Mouse (Mus musculus) intestine, postnatal 0 days (tissue): ENCODE measurements around the gene Zfp729a. TPM values are rescaled to one million over a fixed set of nuclear protein-coding genes. Genes with fewer than 3 reads are reported as not detected.
"Not testable (repeated sequence)": the region's sequence is repeated elsewhere in the genome, so short reads cannot be mapped to it uniquely, and the experiment has no call there.

Experiments used
- ATAC-seq: fragments of 200-750 bp; cut with Nextera tagmentation; 2 replicates; pipeline ENCODE4 v1.8.0; 2017; ENCODE audit warnings: mild to moderate bottlenecking, moderate TSS enrichment, moderate library complexity
- H3K27ac ChIP-seq: fragments of 300-500 bp; sonication (generic); 2 replicates; pipeline ENCODE4 v1.5.1; 2014; ENCODE audit warnings: mild to moderate bottlenecking, low read depth, low read length, moderate library complexity
- H3K27me3 ChIP-seq: fragments of 300-500 bp; sonication (generic); replicated peaks from 2 replicates; pipeline ENCODE4 v1.6.1; 2014; ENCODE audit warnings: low read length, mixed read lengths; ENCODE audit not compliant: control insufficient read depth, insufficient read depth
- H3K36me3 ChIP-seq: fragments of 300-500 bp; sonication (generic); 2 replicates; pipeline ENCODE4 v1.6.1; 2014; ENCODE audit warnings: mild to moderate bottlenecking, moderate library complexity; ENCODE audit not compliant: control insufficient read depth, insufficient read depth
- H3K4me1 ChIP-seq: fragments of 300-500 bp; sonication (generic); replicated peaks from 2 replicates; pipeline ENCODE4 v1.6.1; 2014; ENCODE audit warnings: antibody characterized with exemption, low read length, mixed read lengths; ENCODE audit not compliant: control insufficient read depth, insufficient read depth
- H3K4me2 ChIP-seq: fragments of 300-500 bp; sonication (generic); replicated peaks from 2 replicates; pipeline ENCODE4 v1.6.1; 2014; ENCODE audit warnings: low read depth, mild to moderate bottlenecking, moderate library complexity
- H3K4me3 ChIP-seq: fragments of 300-500 bp; sonication (generic); 2 replicates; pipeline ENCODE4 v1.5.1; 2014; ENCODE audit warnings: low read depth, low read length
- H3K9ac ChIP-seq: fragments of 300-500 bp; sonication (generic); 2 replicates; pipeline ENCODE4 v1.6.1; 2014; ENCODE audit warnings: mild to moderate bottlenecking, low read depth, low read length
- H3K9me3 ChIP-seq: fragments of 300-500 bp; sonication (generic); 2 replicates; pipeline ENCODE4 v1.6.1; 2016; ENCODE audit warnings: mixed run types; ENCODE audit not compliant: control insufficient read depth
- CTCF ChIP-seq: sonication (generic); IDR thresholded peaks from 2 replicates; pipeline ENCODE4 v1.5.1; 2016; ENCODE audit warnings: low read depth, mild to moderate bottlenecking, control low read depth, antibody characterized with exemption, moderate library complexity
- WGBS: fragments of 180-500 bp; shearing (Covaris S2); extraction: QIAGEN DNeasy Blood & Tissue Kit; methylation state at CpG from one replicate; pipeline ENCODE4 v1.1.7; 2014; 5-methylcytosine and 5-hydroxymethylcytosine counted together
- polyA plus RNA-seq: library from polyadenylated mRNA; unstranded; fragments of >200 nt; fragmentation: Nextera tagmentation; extraction: Ambion mirVana; gene quantifications from 2 replicates; pipeline ENCODE4 v1.2.1, GENCODE M21; 2015

The Zfp729a gene
- 1.8 and 1.9 TPM in 2 replicates for polyA plus RNA-seq

DNA sequence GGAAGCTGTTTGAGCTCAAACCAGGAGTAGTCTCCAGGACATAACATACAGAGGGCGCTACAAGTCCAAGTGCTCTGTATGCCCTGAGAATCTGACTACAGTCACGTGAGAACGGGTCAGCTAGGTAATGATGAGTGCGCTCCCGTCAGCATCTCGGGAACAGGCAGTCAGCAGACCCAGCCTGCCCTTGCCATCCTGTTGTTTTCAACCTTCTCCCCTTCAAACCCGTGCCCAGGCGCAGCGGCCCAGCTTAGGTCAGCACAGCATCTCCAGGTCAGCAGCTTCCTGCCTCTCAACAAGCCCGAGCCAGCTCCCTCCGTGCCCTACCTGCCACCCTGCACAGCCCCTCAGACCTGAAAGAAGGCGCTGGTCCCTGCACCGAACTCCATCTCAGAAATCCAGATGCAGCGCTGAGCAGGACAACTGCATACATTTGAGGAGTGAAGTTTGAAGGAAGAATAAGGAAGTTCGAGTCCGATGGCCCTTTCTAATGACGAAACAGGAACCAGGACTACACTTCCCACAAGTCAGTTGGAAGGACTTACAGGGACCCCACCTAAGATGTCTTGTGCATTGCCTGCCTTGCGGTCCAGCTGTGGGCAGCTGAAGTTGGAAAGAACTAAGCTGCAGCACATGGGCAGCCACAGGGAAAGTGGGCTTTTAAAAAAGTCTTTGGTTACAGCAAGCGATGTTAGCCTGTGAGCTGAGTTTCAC lies at the start of gene Zfp729a, which contains the start of gene Gm49345:
Gene Zfp729a, minus strand, starts transcription at position 498 of the 714 bp plus-strand sequence.
Gene Gm49345, minus strand, starts transcription at position 476 of the 714 bp plus-strand sequence.
- Histone ChIP-seq H3K9ac (peak within 1 kb of the TSS; percentile 78), H3K27me3 (no peaks in the 10 kb centered on the region), H3K4me1 (no peaks in the 10 kb centered on the region), H3K4me3 (peak within 1 kb of the TSS; percentile 97), H3K36me3 (no peaks in the 10 kb centered on the region), H3K27ac (peak within 1 kb of the TSS; percentile 93), H3K9me3 (no peaks in the 10 kb centered on the region), H3K4me2 (peak within 1 kb of the TSS; percentile 66)
- ATAC-seq: peak; percentile 99
- 1% methylated on average over 19 of the region's 19 CpGs for WGBS
- peak; percentile 83 for TF ChIP-seq CTCF

- H3K9me3 ChIP-seq: no peaks in the 10 kb centered on the region
- H3K27me3 ChIP-seq: no peaks in the 10 kb centered on the region
- H3K9ac ChIP-seq: no peak within 1 kb of the TSS
- WGBS: 81% methylated on average over 4 of the region's 4 CpGs
- H3K4me3 ChIP-seq: no peak within 1 kb of the TSS
- no peaks in the 10 kb centered on the region for H3K4me1 ChIP-seq
- no peak within 1 kb of the TSS for H3K4me2 ChIP-seq
- H3K36me3 ChIP-seq: no peaks in the 10 kb centered on the region
- no peak for ATAC-seq
- TF ChIP-seq CTCF: no peak
- no peak within 1 kb of the TSS for H3K27ac ChIP-seq
Observed at GRCm38 (mm10) chr13:67686971-67687370, 49.4 kb upstream of the Zfp729a start, which contains the start of gene Zfp738. Gene Zfp738 (minus strand): TSS chr13:67687071.

DNA sequence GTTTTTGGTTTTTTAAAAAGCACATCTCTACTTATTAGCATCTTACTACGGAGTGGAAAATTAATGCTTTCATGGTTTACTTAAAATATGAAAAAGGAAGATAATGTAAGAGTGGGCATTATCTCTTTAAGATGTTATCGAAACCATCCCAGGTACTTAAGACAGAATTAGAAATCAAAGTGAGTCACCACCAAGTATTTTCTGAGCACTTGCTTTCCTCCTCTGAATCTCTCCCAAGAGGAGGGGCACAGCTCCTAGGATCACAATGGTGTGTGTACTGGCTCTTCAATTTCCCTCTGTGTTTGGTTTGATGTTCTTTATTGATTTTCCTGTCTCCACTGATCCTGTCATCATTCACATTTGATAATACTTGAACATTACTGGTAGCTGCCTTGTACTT lies 46.2 kb upstream of the Zfp729a start:
- peak overlapping the region; percentile 76 for H3K4me3 ChIP-seq
- not testable (repeated sequence) for H3K4me1 ChIP-seq, H3K27ac ChIP-seq, H3K36me3 ChIP-seq, H3K9ac ChIP-seq, H3K9me3 ChIP-seq, H3K27me3 ChIP-seq
- 65% methylated on average over 2 of the region's 2 CpGs for WGBS
- ATAC-seq: peak; percentile 43
- peak overlapping the region; percentile 77 for H3K4me2 ChIP-seq

DNA sequence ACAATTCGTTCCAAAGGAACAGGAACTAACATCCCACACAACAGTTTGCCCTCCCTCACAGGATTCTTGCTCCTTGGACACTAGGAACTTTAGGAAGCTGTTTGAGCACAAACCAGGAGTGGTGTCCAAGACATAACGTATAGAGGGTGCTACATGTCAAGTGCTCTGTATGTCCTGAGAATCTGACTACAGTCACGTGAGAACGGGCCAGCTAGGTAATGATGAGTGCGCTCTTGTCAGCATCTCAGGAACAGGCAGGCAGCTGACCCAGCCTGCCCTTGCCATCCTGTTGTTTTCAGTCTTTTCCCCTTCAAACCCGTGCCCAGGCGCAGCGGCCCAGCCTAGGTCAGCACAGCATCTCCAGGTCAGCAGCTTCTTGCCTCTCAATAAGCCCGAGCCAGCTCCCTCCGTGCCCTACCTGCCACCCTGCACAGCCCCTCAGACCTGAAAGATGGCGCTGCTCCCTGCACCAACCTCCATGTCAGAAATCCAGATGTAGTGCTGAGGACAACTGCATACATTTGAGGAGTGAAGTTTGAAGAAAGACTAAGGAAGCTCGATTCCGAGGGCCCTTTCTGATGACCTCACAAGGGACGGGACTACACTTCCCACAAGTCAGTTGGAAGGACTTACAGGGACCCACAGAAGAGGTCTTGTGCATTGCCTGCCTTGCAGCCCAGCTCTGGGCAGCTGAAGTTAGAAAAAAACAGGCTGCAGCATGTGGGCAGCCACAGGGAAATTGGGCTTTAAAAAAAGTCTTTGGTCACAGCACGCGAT lies 45.6 kb upstream of the Zfp729a start:
- Histone ChIP-seq H3K4me2 (peak overlapping the region; percentile 77), H3K27ac (peak overlapping the region; percentile 64), H3K9ac (peak overlapping the region; percentile 73), H3K4me3 (peak overlapping the region; percentile 76)
- H3K4me1 ChIP-seq, H3K27me3 ChIP-seq, H3K36me3 ChIP-seq, H3K9me3 ChIP-seq: not testable (repeated sequence)
- TF ChIP-seq CTCF: peak; percentile 21; the same call in 1 of the 2 replicates
- ATAC-seq: peak; percentile 100
- WGBS: 10% methylated on average over 16 of the region's 16 CpGs

- Histone ChIP-seq H3K4me1 (no peaks in the 10 kb centered on the region), H3K9me3 (no peaks in the 10 kb centered on the region), H3K27me3 (no peaks in the 10 kb centered on the region), H3K27ac (no peak overlapping the region), H3K9ac (no peak overlapping the region), H3K36me3 (0 out of 2 replicates have a peak, but pooled peaks cover 3% of the 10 kb centered on the region), H3K4me2 (no peak overlapping the region), H3K4me3 (no peak overlapping the region)
- 93% methylated on average over 2 of the region's 2 CpGs for WGBS
- TF ChIP-seq CTCF: no peak
- ATAC-seq: no peak
Observed at GRCm38 (mm10) chr13:67674902-67675301, 37.3 kb upstream of the Zfp729a start.

- no peak overlapping the region for H3K4me3 ChIP-seq
- WGBS: 47% methylated on average over 3 of the region's 3 CpGs
- no peak overlapping the region for H3K4me2 ChIP-seq
- no peaks in the 10 kb centered on the region for H3K4me1 ChIP-seq
- H3K27ac ChIP-seq: no peak overlapping the region
- no peaks in the 10 kb centered on the region for H3K9me3 ChIP-seq
- TF ChIP-seq CTCF: no peak
- no peaks in the 10 kb centered on the region for H3K36me3 ChIP-seq
- H3K9ac ChIP-seq: no peak overlapping the region
- no peaks in the 10 kb centered on the region for H3K27me3 ChIP-seq
- ATAC-seq: no peak
Observed at GRCm38 (mm10) chr13:67652496-67652895, 14.9 kb upstream of the Zfp729a start.
